Mouse (Mus musculus) hindbrain, postnatal 0 days (tissue): ENCODE results near the gene Pik3c2b. TPM values are rescaled to one million over a fixed set of nuclear protein-coding genes. Genes with fewer than 3 reads are reported as not detected.

Source experiments
- ATAC-seq: fragments of 200-750 bp; cut with Nextera tagmentation; 2 replicates; pipeline ENCODE4 v1.8.0; 2017; ENCODE audit warnings: mild to moderate bottlenecking, moderate TSS enrichment, moderate library complexity
- DNase-seq: peaks from one replicate; pipeline ENCODE4 v3.0.0-alpha.2; 2015; ENCODE audit warnings: low spot score
- H3K27ac ChIP-seq: fragments of 300-500 bp; sonication (generic); 2 replicates; pipeline ENCODE4 v1.5.1; 2014; ENCODE audit warnings: mild to moderate bottlenecking
- H3K27me3 ChIP-seq: fragments of 300-500 bp; sonication (generic); 2 replicates; pipeline ENCODE4 v1.6.1; 2014; ENCODE audit warnings: low read length, mixed read lengths; ENCODE audit not compliant: insufficient read depth
- H3K36me3 ChIP-seq: fragments of 300-500 bp; sonication (generic); 2 replicates; pipeline ENCODE4 v1.6.1; 2014; ENCODE audit warnings: low read length, mixed read lengths; ENCODE audit not compliant: insufficient read depth
- H3K4me1 ChIP-seq: fragments of 300-500 bp; sonication (generic); 2 replicates; pipeline ENCODE4 v1.6.1; 2014; ENCODE audit warnings: antibody characterized with exemption, low read length, mixed read lengths; ENCODE audit not compliant: insufficient read depth
- H3K4me2 ChIP-seq: fragments of 300-500 bp; sonication (generic); 2 replicates; pipeline ENCODE4 v1.6.1; 2014; ENCODE audit warnings: low read depth, mild to moderate bottlenecking, low read length, moderate library complexity, mixed read lengths
- H3K4me3 ChIP-seq: fragments of 300-500 bp; sonication (generic); 2 replicates; pipeline ENCODE4 v1.5.1; 2014; ENCODE audit warnings: low read length
- H3K9ac ChIP-seq: fragments of 300-500 bp; sonication (generic); replicated peaks from 2 replicates; pipeline ENCODE4 v1.6.1; 2014; ENCODE audit warnings: mild to moderate bottlenecking, low read length, moderate library complexity, mixed read lengths
- H3K9me3 ChIP-seq: fragments of 300-500 bp; sonication (generic); 2 replicates; pipeline ENCODE4 v1.6.1; 2016; ENCODE audit warnings: low read length, mixed read lengths
- CTCF ChIP-seq: IDR thresholded peaks from 2 replicates; pipeline ENCODE4 v1.5.1; 2016; ENCODE audit warnings: antibody characterized with exemption, control low read depth, low read depth
- WGBS: fragments of 180-500 bp; shearing (Covaris S2); extraction: QIAGEN DNeasy Blood & Tissue Kit; methylation state at CpG from one replicate; pipeline ENCODE4 v1.1.7; 2014; 5-methylcytosine and 5-hydroxymethylcytosine counted together
- polyA plus RNA-seq: library from polyadenylated mRNA; unstranded; fragments of >200 nt; fragmentation: Nextera tagmentation; extraction: Ambion mirVana; gene quantifications from 2 replicates; pipeline ENCODE4 v1.2.1, GENCODE M21; 2015
- total RNA-seq: library from RNA; depleted of rRNA; stranded (reverse); fragments of >200 nt; gene quantifications from 2 replicates; pipeline ENCODE4 v1.2.3, GENCODE M21; 2014; rRNA removed

Pik3c2b gene
- 20.7 and 23.0 TPM in 2 replicates for total RNA-seq
- polyA plus RNA-seq, result 7.1 and 8.7 TPM in 2 replicates

- peak within 1 kb of the TSS; percentile 80 for H3K4me2 ChIP-seq
- 5% methylated on average over 15 of the region's 15 CpGs for WGBS
- H3K9me3 ChIP-seq, result no peaks in the 10 kb centered on the region
- H3K36me3 ChIP-seq, result no peaks in the 10 kb centered on the region
- DNase-seq (no peak), ATAC-seq (no peak)
- peak within 1 kb of the TSS; percentile 95 for H3K27ac ChIP-seq
- TF ChIP-seq CTCF, result no peak
- H3K4me3 ChIP-seq, result peak within 1 kb of the TSS; percentile 90
- peak within 1 kb of the TSS; percentile 97 for H3K9ac ChIP-seq
- H3K27me3 ChIP-seq, result no peaks in the 10 kb centered on the region
- H3K4me1 ChIP-seq, result peaks cover 8% of the 10 kb centered on the region
These were observed at the start of gene Pik3c2b for GRCm38 (mm10) chr1:133045011-133045860. Pik3c2b (plus strand) TSS chr1:133045667.

GRCm38 (mm10) chr1:133000347-133000746, 45.1 kb upstream of the Pik3c2b start:
- WGBS, result 96% methylated on average over 6 of the region's 6 CpGs
- no peak overlapping the region for H3K4me3 ChIP-seq
- TF ChIP-seq CTCF, result no peak
- H3K27me3 ChIP-seq, result no peaks in the 10 kb centered on the region
- peaks cover 37% of the 10 kb centered on the region; the same call in 1 of the 2 replicates for H3K36me3 ChIP-seq
- no peak overlapping the region for H3K9ac ChIP-seq
- H3K9me3 ChIP-seq, result no peaks in the 10 kb centered on the region
- no peak overlapping the region for H3K27ac ChIP-seq
- DNase-seq (no peak), ATAC-seq (no peak)
- H3K4me1 ChIP-seq, result no peaks in the 10 kb centered on the region
- H3K4me2 ChIP-seq, result no peak overlapping the region

- Histone ChIP-seq H3K27ac (no peak overlapping the region), H3K9me3 (no peaks in the 10 kb centered on the region), H3K9ac (no peak overlapping the region), H3K27me3 (no peaks in the 10 kb centered on the region), H3K36me3 (peaks cover 28% of the 10 kb centered on the region; the same call in 1 of the 2 replicates), H3K4me1 (no peaks in the 10 kb centered on the region), H3K4me2 (no peak overlapping the region), H3K4me3 (no peak overlapping the region)
- DNase-seq (no peak), ATAC-seq (no peak)
- TF ChIP-seq CTCF, result no peak
- WGBS, result 86% methylated on average over 3 of the region's 3 CpGs
These were observed 38.9 kb upstream of the Pik3c2b start for GRCm38 (mm10) chr1:133006571-133006970.

GRCm38 (mm10) chr1:133011955-133012841, 33.3 kb upstream of the Pik3c2b start:
- Histone ChIP-seq H3K27ac (no peak overlapping the region), H3K4me2 (no peak overlapping the region), H3K9ac (no peak overlapping the region), H3K27me3 (no peaks in the 10 kb centered on the region), H3K9me3 (no peaks in the 10 kb centered on the region), H3K4me3 (no peak overlapping the region), H3K36me3 (peaks cover 8% of the 10 kb centered on the region; the same call in 1 of the 2 replicates), H3K4me1 (no peaks in the 10 kb centered on the region)
- no peak for DNase-seq
- no peak for ATAC-seq
- TF ChIP-seq CTCF, result no peak
- 89% methylated on average over 11 of the region's 13 CpGs for WGBS

- Histone ChIP-seq H3K4me1 (no peaks in the 10 kb centered on the region), H3K9ac (no peak overlapping the region), H3K36me3 (peaks cover 11% of the 10 kb centered on the region; the same call in 1 of the 2 replicates), H3K27ac (no peak overlapping the region), H3K9me3 (no peaks in the 10 kb centered on the region), H3K4me2 (no peak overlapping the region), H3K27me3 (no peaks in the 10 kb centered on the region), H3K4me3 (no peak overlapping the region)
- TF ChIP-seq CTCF, result peak; percentile 26; the same call in 1 of the 2 replicates
- ATAC-seq, result no peak
- no peak for DNase-seq
These were observed 32.1 kb upstream of the Pik3c2b start for GRCm38 (mm10) chr1:133013331-133013730.

- no peak for ATAC-seq
- H3K27me3 ChIP-seq, result no peaks in the 10 kb centered on the region
- no peak overlapping the region for H3K4me3 ChIP-seq
- no peaks in the 10 kb centered on the region for H3K9me3 ChIP-seq
- H3K4me2 ChIP-seq, result no peak overlapping the region
- H3K4me1 ChIP-seq, result no peaks in the 10 kb centered on the region
- no peak overlapping the region for H3K27ac ChIP-seq
- H3K36me3 ChIP-seq, result peaks cover 11% of the 10 kb centered on the region; the same call in 1 of the 2 replicates
- DNase-seq, result no peak
- no peak overlapping the region for H3K9ac ChIP-seq
- WGBS, result 90% methylated on average over 1 of the region's 1 CpGs
- no peak for TF ChIP-seq CTCF
These were observed 31.3 kb upstream of the Pik3c2b start for GRCm38 (mm10) chr1:133014196-133014595.
